Comparison of ENCODE assay signal across 10 mouse cellular contexts in genomic region chr2:52901300-52902013, GRCm38 (mm10). TPM values are rescaled to one million over a fixed set of nuclear protein-coding genes. Genes with fewer than 3 reads are reported as not detected.
DNase-seq lines count a peak whose midpoint lies in the region; ATAC-seq lines count a peak whose summit lies in the region.
"Had no signal": no experiment of that assay in that cellular context is flagged by ENCODE, and none has a peak within 500 bp of the region (broad histone marks: within the 10 kb centered on the region; RNA-seq: fewer than 3 reads in every experiment).

No protein-coding gene starts in this region.

- H3K27ac ChIP-seq in midbrain, embryonic 12.5 days (replicated peaks) = no peak overlapping the region
- H3K27ac ChIP-seq in midbrain, embryonic 16.5 days (ENCODE audit: low read length) = no peak overlapping the region
- no peak overlapping the region for H3K27ac ChIP-seq in forebrain, embryonic 16.5 days (ENCODE audit: low read length)

- 85% methylated on average over 6 of the region's 6 CpGs for WGBS in midbrain, embryonic 12.5 days
- WGBS in midbrain, embryonic 16.5 days = 81% methylated on average over 6 of the region's 6 CpGs
- WGBS in forebrain, embryonic 16.5 days = 70% methylated on average over 6 of the region's 6 CpGs

- H3K9ac ChIP-seq in midbrain, embryonic 12.5 days (replicated peaks) = no peak overlapping the region
- H3K9ac ChIP-seq in midbrain, embryonic 16.5 days (ENCODE audit: low read depth, low read length) = no peak overlapping the region
- H3K9ac ChIP-seq in forebrain, embryonic 16.5 days (replicated peaks; ENCODE audit: low read depth, low read length) = no peak overlapping the region

- DNase-seq in embryo, embryonic 10 days (ENCODE audit: low spot score) = peak; percentile 29
- DNase-seq in embryo, embryonic 10.5 days (ENCODE audit: low spot score) = no peak
- DNase-seq in right cerebral cortex, postnatal 36 days (ENCODE audit: low spot score in 2 of 2) = peak; percentile 18 to 25
- no peak for DNase-seq in spleen, postnatal 4 days (ENCODE audit: low spot score in 2 of 2)
- DNase-seq in kidney, adult 8-10 months = no peak

- H3K9me3 ChIP-seq in midbrain, embryonic 12.5 days = no peaks in the 10 kb centered on the region
- no peaks in the 10 kb centered on the region for H3K9me3 ChIP-seq in midbrain, embryonic 16.5 days (replicated peaks; ENCODE audit: control insufficient read depth, low read length, poor library complexity, severe bottlenecking)
- no peaks in the 10 kb centered on the region for H3K9me3 ChIP-seq in forebrain, embryonic 16.5 days (ENCODE audit: control insufficient read depth, low read length)

- no peak overlapping the region for H3K4me3 ChIP-seq in midbrain, embryonic 12.5 days
- no peak overlapping the region for H3K4me3 ChIP-seq in midbrain, embryonic 16.5 days (ENCODE audit: low read depth, low read length)
- no peak overlapping the region for H3K4me3 ChIP-seq in forebrain, embryonic 16.5 days (replicated peaks; ENCODE audit: low read length)

- H3K4me2 ChIP-seq in midbrain, embryonic 12.5 days (replicated peaks) = no peak overlapping the region
- no peak overlapping the region for H3K4me2 ChIP-seq in midbrain, embryonic 16.5 days (ENCODE audit: low read length)
- H3K4me2 ChIP-seq in forebrain, embryonic 16.5 days (ENCODE audit: low read length) = no peak overlapping the region

- 0 out of 2 replicates have a peak, but pooled peaks have one; percentile 30 for ATAC-seq in midbrain, embryonic 12.5 days (ENCODE audit: low FRiP score, low read depth)
- no peak for ATAC-seq in midbrain, embryonic 16.5 days
- ATAC-seq in forebrain, embryonic 16.5 days = peak; percentile 37; the same call in 1 of the 2 replicates
- ATAC-seq: inflammation-experienced regulatory T-cells, adult 6 months had no signal

- H3K27me3 ChIP-seq in midbrain, embryonic 12.5 days = no peaks in the 10 kb centered on the region
- no peaks in the 10 kb centered on the region for H3K27me3 ChIP-seq in midbrain, embryonic 16.5 days (ENCODE audit: control insufficient read depth, insufficient read depth, low read depth, low read length)
- no peaks in the 10 kb centered on the region for H3K27me3 ChIP-seq in forebrain, embryonic 16.5 days (replicated peaks; ENCODE audit: control insufficient read depth, insufficient read depth, low read length)
- H3K27me3 ChIP-seq: Patski had no signal

- H3K36me3 ChIP-seq in midbrain, embryonic 12.5 days = no peaks in the 10 kb centered on the region
- no peaks in the 10 kb centered on the region for H3K36me3 ChIP-seq in midbrain, embryonic 16.5 days (ENCODE audit: control insufficient read depth, insufficient read depth, low read length)
- H3K36me3 ChIP-seq in forebrain, embryonic 16.5 days (ENCODE audit: control insufficient read depth, insufficient read depth) = no peaks in the 10 kb centered on the region

- peaks cover 20% of the 10 kb centered on the region for H3K4me1 ChIP-seq in midbrain, embryonic 12.5 days
- H3K4me1 ChIP-seq in midbrain, embryonic 16.5 days (ENCODE audit: control insufficient read depth, insufficient read depth, low read length) = peaks cover 5% of the 10 kb centered on the region
- H3K4me1 ChIP-seq in forebrain, embryonic 16.5 days (replicated peaks; ENCODE audit: control insufficient read depth, insufficient read depth, low read length) = peaks cover 17% of the 10 kb centered on the region

RNA-seq across cellular contexts. Expression of gene Fmnl2, which starts 43.8 kb away (rescaled TPM):
- 11.7 and 13.1 TPM in 2 replicates for polyA plus RNA-seq in midbrain, embryonic 12.5 days (2016; fragmentation: Nextera tagmentation; extraction: Ambion mirVana)
- polyA plus RNA-seq in midbrain, embryonic 16.5 days (2015; fragmentation: Nextera tagmentation; extraction: Ambion mirVana) = 7.6 and 9.4 TPM in 2 replicates
- 15.5 and 18.5 TPM in 2 replicates for polyA plus RNA-seq in forebrain, embryonic 16.5 days (2015; fragmentation: Nextera tagmentation; extraction: Ambion mirVana)

Comparison
In these comparisons a context has a peak if more than half of its experiments do, and no peak if none do; other contexts are left out.
1. DNase-seq: peak in embryo, embryonic 10 days (single experiment) and right cerebral cortex, postnatal 36 days (2 of 2); none in embryo, embryonic 10.5 days (single experiment), spleen, postnatal 4 days (0 of 2) and kidney, adult 8-10 months (0 of 2).